Mouse (Mus musculus): ENCODE measurements around the gene Abtb2.
A peak's percentile ranks its signal among the peaks of the same experiment; 100 is the strongest.

Abtb2 gene

GRCm38 (mm10) chr2:103622950-103623349 lies 56.8 kb downstream of the Abtb2 start:
- no peak for DNase-seq

DNA sequence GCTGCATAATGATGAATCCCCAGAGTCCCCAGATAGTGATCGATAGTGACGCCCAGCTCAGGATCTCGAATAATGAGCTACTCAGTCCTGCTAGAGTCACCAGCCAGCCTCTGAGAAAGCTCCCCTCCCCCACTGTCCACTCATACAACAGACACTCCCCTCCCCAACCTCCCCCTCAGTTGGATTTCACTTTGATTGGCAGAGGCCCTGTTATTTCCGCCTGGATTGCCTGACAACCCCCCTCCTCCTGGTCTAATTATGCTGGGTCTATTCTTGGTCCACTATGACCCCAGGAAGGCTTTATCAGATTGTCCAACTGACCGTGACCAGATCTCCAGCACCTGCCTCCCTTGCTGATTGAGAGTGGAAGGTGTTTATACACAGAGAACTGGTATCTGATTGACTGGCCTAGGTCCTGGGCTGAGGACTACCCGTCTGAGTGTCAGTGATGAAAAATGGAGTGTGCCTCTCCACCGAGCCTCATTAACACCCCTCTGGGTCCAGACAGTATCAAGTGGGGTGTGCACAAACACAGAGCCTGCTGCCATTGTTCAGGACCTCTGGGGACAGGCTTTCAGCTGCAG lies 59.3 kb downstream of the Abtb2 start:
- DNase-seq: no peak

DNA sequence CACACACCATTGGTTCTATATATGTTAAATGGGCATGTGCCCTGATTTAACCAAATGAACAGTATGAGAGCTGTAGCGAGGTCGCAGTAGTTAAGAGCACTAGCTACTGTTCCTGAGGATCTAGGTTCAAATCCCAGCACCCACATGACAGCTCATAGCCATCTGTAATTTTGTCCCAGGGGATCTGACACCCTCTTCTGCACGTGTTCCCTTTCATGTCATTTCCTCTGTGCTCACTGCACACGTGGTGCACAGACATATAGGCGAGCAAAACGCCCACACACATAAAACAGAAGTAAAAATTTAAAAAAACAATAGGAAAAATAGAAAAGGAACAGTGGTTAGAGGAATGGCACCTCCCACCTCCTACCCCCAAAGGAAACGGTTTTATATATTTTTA lies 61.0 kb downstream of the Abtb2 start:
- peak in 1 of 2 experiments; percentile 35 for DNase-seq

GRCm38 (mm10) chr2:103629956-103630355 lies 63.8 kb downstream of the Abtb2 start:
- no peak for DNase-seq

- no peak for DNase-seq
These were observed 65.2 kb downstream of the Abtb2 start for GRCm38 (mm10) chr2:103631293-103631717.

GRCm38 (mm10) chr2:103632136-103632925 lies 66.2 kb downstream of the Abtb2 start:
- DNase-seq: no peak

GRCm38 (mm10) chr2:103632926-103633250 lies 66.8 kb downstream of the Abtb2 start:
- no peak for DNase-seq

DNA sequence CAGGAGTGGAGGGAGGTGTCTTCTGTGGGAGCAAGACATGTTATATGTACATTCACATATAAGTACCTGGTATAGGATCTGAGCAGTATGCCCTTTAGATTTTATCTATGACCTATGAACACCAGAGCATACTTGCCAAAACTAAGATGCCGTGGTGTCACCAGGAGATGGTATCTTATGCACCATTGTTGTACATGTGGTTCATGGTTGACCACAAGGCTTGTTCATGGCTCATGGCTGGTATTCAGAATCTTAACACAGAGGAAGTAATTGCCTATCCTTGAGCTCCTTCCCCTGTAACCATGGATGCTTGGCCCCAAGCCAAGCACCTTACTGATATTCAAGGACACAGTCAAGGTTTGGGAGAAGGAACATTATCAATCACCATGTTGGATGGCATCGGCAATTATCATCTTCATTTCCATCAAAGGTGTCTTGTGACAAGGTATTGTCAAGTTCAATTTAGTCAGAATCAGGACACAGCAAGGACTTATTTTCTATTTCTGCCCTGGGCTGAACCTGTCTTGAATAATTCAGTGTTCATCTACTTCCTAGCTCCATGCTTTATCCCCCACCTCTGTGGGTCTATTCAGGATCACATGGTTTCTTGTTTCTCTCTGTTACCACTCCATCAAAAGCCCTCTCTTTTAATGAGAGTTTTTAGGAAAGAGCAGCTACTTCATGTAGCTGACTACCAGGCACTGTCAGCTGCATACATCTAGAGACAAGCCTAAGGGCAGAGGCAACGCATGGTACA lies 69.8 kb downstream of the Abtb2 start:
- no peak for DNase-seq

- no peak for DNase-seq
These were observed 71.3 kb downstream of the Abtb2 start for GRCm38 (mm10) chr2:103637385-103637784.

DNA sequence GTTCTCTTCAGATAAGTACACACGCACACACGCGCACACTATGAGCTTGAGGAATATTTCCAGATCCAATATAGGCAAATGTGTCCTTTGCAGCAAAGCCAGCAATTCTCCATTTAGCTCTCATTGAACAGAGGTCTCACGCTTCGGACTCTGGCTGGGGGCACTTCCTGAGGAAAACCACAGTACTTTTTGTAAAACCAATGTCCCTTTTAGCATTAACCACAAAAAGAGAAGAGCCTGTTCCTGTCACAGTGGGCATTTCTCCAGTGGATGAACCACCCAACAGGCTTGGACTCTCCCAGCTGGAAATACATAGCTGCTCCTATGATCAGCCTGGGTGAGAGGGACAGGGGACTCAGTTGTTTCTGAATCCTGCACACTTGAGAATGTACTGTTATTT lies 71.8 kb downstream of the Abtb2 start:
- no peak for DNase-seq

GRCm38 (mm10) chr2:103639701-103640100 lies 73.6 kb downstream of the Abtb2 start:
- DNase-seq: no peak

- no peak for DNase-seq
These were observed 74.8 kb downstream of the Abtb2 start for GRCm38 (mm10) chr2:103640861-103641260.

- no peak for DNase-seq
These were observed 77.6 kb downstream of the Abtb2 start for GRCm38 (mm10) chr2:103643584-103644211.

DNA sequence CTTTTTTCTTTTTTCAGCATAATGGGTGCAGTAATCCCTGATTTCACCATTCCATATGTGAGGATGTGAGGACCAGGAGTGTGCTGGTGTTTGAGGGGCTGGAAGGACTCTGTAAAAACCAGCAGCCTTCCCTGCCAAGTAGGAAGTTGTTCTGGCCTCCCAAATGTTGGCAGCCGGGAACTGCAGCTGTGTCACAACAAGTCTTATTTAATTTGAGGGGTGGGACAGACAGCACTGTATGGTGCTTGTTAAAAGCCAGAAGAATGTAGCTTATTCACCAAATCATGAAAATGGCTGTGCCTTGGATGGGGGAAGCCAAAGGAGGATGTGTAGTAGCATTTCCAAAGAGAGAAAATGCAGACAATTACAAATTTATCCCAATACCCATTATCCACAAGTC lies 78.3 kb downstream of the Abtb2 start:
- DNase-seq: no peak

DNA sequence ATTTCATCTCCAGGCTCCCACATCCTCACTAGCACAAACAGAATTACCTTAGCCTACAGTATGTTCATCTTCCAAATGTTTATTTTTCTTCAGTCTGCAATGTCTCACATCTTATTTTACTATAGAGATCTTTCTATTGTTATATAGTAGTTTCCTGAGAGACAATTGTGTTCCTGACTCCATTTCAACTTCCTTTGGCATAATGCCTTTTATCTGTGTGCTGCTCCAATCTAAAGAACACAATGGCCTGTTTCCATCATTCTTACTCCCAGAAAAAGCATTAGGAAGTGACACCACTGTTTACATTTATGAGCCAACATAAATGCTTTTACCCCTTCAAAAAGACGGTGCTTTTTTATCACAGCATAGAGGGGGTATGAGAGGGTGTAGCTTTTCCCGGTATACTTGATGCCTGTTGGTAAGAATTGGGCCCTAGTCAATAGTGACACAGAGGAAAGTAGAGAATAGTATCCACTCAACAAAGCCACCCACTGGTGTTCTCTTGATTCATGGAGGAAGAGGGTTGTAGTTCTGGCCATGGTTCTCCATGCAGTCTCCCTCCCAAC lies 84.3 kb downstream of the Abtb2 start:
- no peak for DNase-seq

GRCm38 (mm10) chr2:103652121-103652520 lies 86.0 kb downstream of the Abtb2 start:
- peak; percentile 43 to 47 for DNase-seq

DNA sequence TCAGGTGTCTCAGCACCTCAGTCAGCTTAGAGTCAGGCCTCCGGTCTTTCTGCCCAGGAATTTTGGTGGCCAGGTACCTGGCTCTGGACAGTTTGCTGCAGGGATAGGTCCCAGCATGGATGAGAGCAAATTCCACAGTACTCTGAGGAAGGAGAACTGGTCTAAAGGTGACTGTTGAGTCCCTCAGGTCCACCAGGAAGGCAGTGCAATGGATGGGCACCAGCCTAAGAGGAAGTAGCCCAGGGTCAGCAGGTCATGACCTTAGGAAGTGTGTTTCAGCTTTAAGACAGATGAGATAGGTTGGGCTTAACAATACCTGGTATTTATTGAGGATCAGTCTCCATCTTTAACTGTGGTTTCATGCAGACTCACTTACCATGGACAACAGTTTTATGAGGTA lies 88.9 kb downstream of the Abtb2 start:
- no peak for DNase-seq

DNA sequence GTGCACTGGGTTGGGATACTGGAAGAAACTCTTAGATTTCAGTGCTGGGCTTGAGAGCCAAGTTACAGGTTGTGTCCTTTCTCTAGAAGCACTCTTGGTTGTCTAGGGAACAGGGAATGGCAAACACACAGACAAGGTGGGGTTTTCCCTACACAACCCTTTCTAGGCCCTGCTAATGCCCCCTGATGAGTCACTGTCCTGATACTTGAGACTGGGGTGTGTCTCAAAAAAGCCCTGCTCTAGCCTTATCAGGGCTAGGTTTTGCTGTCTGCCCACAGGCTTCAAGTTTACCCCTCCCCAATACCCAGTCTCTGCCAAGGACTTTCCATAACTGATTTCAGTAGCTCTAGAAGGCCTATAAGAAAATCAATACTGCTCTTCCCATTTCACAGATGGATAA lies 89.9 kb downstream of the Abtb2 start:
- DNase-seq: no peak

GRCm38 (mm10) chr2:103659167-103659566 lies 93.1 kb downstream of the Abtb2 start:
- DNase-seq: no peak

DNA sequence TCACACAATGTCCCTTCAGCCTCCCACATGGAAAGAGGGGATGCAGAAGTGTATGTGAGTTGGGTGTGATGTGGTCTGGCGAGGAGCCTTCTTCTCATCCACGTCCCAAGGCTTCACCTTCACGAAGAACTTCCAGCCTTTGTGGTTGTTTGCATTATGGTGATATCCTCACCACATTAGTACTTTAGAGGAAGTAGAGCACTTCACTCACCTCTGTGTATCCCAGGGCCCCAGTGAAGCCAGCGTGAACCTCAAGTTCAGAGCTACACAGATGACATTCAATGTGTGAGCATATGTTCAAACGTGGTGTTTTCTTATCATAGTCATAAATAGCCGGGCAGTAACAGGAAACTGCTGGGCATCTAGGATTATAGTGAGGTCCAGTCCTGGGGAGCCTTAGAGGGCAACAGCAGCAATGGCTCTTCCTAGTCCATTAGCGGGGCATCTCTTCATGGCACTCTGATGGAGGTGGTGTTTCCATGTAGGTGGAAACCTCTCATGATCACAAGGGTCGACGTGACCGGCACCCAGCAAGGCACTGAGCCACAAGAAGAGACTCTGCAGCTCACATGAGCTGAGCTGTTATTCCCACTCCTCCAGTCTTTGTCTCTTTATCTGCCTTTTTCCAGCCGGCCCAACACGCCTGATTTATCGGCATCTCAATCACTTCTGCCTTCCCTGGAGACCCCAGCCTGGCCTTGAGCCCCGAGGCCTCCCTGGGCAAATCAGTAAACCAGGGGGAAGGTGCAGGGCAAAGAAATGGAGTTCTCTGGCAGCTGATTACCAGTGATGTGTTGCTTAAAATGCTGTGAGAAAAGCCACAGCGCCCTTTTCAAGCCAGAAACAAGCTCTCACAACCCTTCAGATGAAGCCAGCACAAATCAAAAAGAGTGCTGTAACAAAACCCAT lies 93.8 kb downstream of the Abtb2 start:
- DNase-seq: no peak

DNA sequence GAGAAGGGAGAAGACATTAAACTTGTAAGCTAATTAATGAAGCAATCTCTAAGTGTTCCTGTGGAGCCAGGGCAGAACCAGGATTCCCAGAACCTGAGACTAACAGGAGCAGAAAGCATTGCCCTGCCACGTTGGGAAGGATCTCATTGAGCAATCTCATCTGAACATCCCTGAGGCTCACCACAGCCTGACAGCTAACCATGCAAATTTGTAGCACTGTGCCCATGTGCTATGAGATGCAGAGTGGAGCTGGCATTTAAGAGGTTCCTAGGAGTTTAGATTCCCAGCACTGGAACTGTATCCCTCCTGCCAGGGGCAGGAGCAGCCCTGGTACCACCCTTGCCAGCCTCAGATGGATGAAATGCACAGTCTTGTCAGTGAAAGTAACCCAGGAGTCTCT lies 95.6 kb downstream of the Abtb2 start:
- DNase-seq: no peak

GRCm38 (mm10) chr2:103662121-103662520 lies 96.0 kb downstream of the Abtb2 start:
- DNase-seq: peak; percentile 39 to 63

All from thymus, postnatal 36 days (tissue).